Mouse (Mus musculus) monocyte, adult 59 days (primary cell): ENCODE results near the gene Uvssa. TPM values are rescaled to one million over a fixed set of nuclear protein-coding genes. Genes with fewer than 3 reads are reported as not detected.

ENCODE experiments used
- total RNA-seq, 2 experiments: library from RNA; stranded (reverse); gene quantifications; one replicate each; pipeline ENCODE4 v1.2.4; 2023

Uvssa gene
- total RNA-seq: 10 to 100 TPM; 11.6 to 12.7 TPM

GRCm38 (mm10) chr5:33378302-33378854 is at the start of gene Uvssa:
TSS of gene Uvssa (plus strand) at chr5:33378549.

GRCm38 (mm10) chr5:33335273-33335976 is 42.9 kb upstream of the Uvssa start, which contains the start of gene Maea:
TSS of gene Maea (plus strand) at chr5:33335509.

DNA sequence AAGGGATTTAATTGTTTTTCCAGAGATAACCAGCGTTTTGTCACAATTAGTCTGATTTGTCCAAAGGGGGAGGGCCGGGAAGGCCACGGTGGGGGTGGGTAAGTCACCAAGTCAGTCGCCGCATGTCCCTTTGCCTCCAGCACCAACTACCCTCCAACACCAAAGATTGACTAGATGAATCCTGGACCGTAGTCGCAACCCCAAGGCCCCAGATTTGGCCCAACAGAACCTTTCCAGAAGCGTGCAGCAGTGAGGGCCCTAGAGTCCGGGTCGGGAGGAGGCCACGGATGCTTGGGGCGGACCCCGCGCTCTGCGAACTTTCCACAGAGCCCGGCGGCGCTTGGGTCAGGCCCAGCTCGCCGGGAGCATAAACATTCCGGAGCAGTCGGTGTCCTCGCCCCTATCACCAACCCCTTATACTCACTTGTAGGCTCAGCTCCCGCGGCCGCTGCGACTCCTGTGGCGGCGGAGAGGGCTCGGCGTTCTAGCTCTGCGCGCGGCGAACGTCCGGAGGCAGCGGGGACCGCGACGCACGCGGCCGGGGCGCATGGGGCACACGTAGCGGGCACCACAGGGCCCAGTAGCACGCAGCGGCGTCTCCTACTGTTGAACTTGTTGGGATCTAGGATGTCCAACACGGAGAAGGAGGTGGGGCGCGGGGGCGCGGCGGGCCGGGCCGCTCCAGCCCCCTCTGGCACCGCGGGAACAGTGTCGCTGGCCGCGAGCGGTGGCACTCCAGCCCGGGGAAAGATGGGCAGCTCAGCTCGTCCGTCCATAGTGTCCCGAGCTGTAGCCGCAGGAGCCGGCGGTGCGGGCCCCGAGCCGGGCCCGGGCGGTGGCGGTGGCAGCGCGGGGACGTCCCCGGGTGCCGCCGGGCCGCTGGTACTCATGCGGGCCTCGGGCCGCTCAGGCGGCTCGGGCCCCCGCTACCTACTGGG is 55.1 kb downstream of the Uvssa start, which contains the start of gene Nkx1-1:
Gene Nkx1-1 (minus strand): TSS at position 776 of the 938 bp plus-strand sequence.

Other genes starting within 250 kb of the Uvssa start
- under 1 TPM; 0.50 to 0.52 TPM for gene Spon2, start 160.1 kb upstream of the Uvssa start, total RNA-seq
- gene Ctbp1, start 103.6 kb upstream of the Uvssa start, total RNA-seq: 100 to 1,000 TPM; 161 to 172 TPM
- 10 to 100 TPM; 61.7 to 84.3 TPM for gene Maea, start 43.0 kb upstream of the Uvssa start, total RNA-seq
- not detected for gene Nkx1-1, start 55.4 kb downstream of the Uvssa start, total RNA-seq